Mouse (Mus musculus) gastrocnemius, postnatal 25 days (tissue): ENCODE measurements around the gene Zfp526. TPM values are rescaled to one million over a fixed set of nuclear protein-coding genes. Genes with fewer than 3 reads are reported as not detected.

Experiments used
- DNase-seq: peaks from one replicate; pipeline ENCODE4 v3.0.0; 2022
- long read RNA-seq, 2 experiments: library from polyadenylated mRNA; stranded (forward); transcript quantifications; one replicate each; pipeline ENCODE4 v2.0.0; 2021
- total RNA-seq, 2 experiments: library from RNA; stranded (reverse); gene quantifications; 1 replicate in 1 of 2; 2 replicates in 1 of 2; pipeline ENCODE4 v1.2.3; 2021

The Zfp526 gene
- 1 to 10 TPM; 4.6 to 5.2 TPM for total RNA-seq
- long read RNA-seq, experiment 1, partial matches to known transcripts = 0 of 1 reads
- long read RNA-seq, experiment 1, other reads (novel, unspliced or antisense) = 1 of 1 reads
- long read RNA-seq, experiment 2 = 0 reads

- DNase-seq = peak; percentile 98
Measured at GRCm38 (mm10) chr7:25221102-25221883, at the start of gene Zfp526. TSS of gene Zfp526 (plus strand) at chr7:25221425.

- no peak for DNase-seq
Measured at GRCm38 (mm10) chr7:25172669-25173068, 48.6 kb upstream of the Zfp526 start.

- no peak for DNase-seq
Measured at GRCm38 (mm10) chr7:25174343-25174742, 46.9 kb upstream of the Zfp526 start.

- DNase-seq = no peak
Measured at GRCm38 (mm10) chr7:25178317-25178716, 42.9 kb upstream of the Zfp526 start.

- no peak for DNase-seq
Measured at GRCm38 (mm10) chr7:25178787-25179605, 42.2 kb upstream of the Zfp526 start.

- DNase-seq = peak; percentile 61
Measured at GRCm38 (mm10) chr7:25179606-25180161, 41.5 kb upstream of the Zfp526 start, which contains the start of gene Pou2f2. TSS of gene Pou2f2 (minus strand) at chr7:25179726.

- DNase-seq = no peak
Measured at GRCm38 (mm10) chr7:25180512-25180911, 40.7 kb upstream of the Zfp526 start.

- DNase-seq = no peak
Measured at GRCm38 (mm10) chr7:25181331-25181790, 39.9 kb upstream of the Zfp526 start.

- no peak for DNase-seq
Measured at GRCm38 (mm10) chr7:25181814-25182213, 39.4 kb upstream of the Zfp526 start.

- no peak for DNase-seq
Measured at GRCm38 (mm10) chr7:25184091-25184490, 37.1 kb upstream of the Zfp526 start.

- peak; percentile 72 for DNase-seq
Measured at GRCm38 (mm10) chr7:25187662-25188650, 33.3 kb upstream of the Zfp526 start.

- DNase-seq = no peak
Measured at GRCm38 (mm10) chr7:25190806-25191205, 30.4 kb upstream of the Zfp526 start.

- DNase-seq = no peak
Measured at GRCm38 (mm10) chr7:25192110-25192509, 29.1 kb upstream of the Zfp526 start.

GRCm38 (mm10) chr7:25195148-25195547 is 26.1 kb upstream of the Zfp526 start:
- no peak for DNase-seq

- no peak for DNase-seq
Measured at GRCm38 (mm10) chr7:25196107-25196506, 25.1 kb upstream of the Zfp526 start.

GRCm38 (mm10) chr7:25197384-25198018 is 23.7 kb upstream of the Zfp526 start:
- no peak for DNase-seq

- no peak for DNase-seq
Measured at GRCm38 (mm10) chr7:25203624-25204023, 17.6 kb upstream of the Zfp526 start.

- DNase-seq = no peak
Measured at GRCm38 (mm10) chr7:25205355-25206093, 15.7 kb upstream of the Zfp526 start.

- DNase-seq = no peak
Measured at GRCm38 (mm10) chr7:25206094-25206830, 15.0 kb upstream of the Zfp526 start.
